Mouse (Mus musculus): ENCODE results near the gene Tox2.

Gene Tox2

DNA sequence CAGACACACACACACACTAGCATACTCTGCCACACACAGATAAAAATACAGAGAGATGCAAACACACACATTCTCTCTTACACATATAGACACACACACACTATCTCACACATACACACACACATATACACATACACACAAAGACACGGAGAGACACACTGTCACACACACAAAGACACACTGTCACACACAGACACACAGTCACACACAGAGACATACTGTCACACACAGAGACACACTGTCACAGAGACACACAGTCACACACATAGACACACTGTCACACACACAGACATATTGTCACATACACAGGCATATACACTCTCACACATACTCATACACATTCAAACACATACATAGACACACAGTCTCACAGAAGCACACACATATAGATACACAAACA lies 169.7 kb downstream of the Tox2 start:
- DNase-seq (ENCODE audit: low read depth) = no peak
